8 mouse cellular contexts compared by ENCODE assay signal in the genomic region with DNA sequence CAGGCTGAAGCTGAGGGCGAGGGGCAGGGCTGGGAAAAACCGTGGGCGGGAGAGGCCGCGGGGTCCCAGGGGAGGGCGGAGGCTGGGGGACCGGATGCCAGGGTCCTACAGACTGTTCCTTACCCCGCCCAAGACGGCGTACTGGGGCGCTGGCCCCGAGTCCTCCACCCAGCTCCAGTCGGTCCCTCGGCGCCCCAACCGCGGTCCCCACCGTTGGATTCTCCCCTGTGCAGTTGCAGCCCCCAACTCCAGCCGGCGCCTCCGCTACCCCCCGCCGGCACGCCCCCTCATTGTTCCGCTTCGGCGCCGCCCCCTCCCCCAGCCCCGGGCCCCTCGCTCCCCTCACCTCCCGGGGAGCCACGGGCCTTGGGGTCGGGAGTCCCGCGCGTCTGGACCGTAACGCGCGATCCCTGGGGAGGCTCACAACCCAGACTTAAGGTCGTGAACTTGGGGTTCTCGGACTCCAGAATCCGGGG. TPM values are rescaled to one million over a fixed set of nuclear protein-coding genes. Genes with fewer than 3 reads are reported as not detected.
A peak's percentile ranks its signal among the peaks of the same experiment; 100 is the strongest.
DNase-seq lines count a peak whose midpoint lies in the region; ATAC-seq and TF ChIP-seq lines count a peak whose summit lies in the region.

No protein-coding gene starts in this region.

- peaks cover 5% of the 10 kb centered on the region; the same call in 1 of the 2 replicates for H3K36me3 ChIP-seq in forebrain, embryonic 16.5 days (ENCODE audit: control insufficient read depth, insufficient read depth)
- H3K36me3 ChIP-seq in hindbrain, embryonic 13.5 days: peaks cover 30% of the 10 kb centered on the region
- H3K36me3 ChIP-seq in liver, adult 2 months (ENCODE audit: control insufficient read depth, insufficient read depth, low read length): no peaks in the 10 kb centered on the region

- H3K9me3 ChIP-seq in forebrain, embryonic 16.5 days (ENCODE audit: control insufficient read depth, low read length): no peaks in the 10 kb centered on the region
- H3K9me3 ChIP-seq in hindbrain, embryonic 13.5 days: no peaks in the 10 kb centered on the region

- H3K4me2 ChIP-seq in forebrain, embryonic 16.5 days (ENCODE audit: low read length): peak overlapping the region; percentile 88
- H3K4me2 ChIP-seq in hindbrain, embryonic 13.5 days: peak overlapping the region; percentile 94

- peak overlapping the region; percentile 85 for H3K9ac ChIP-seq in forebrain, embryonic 16.5 days (replicated peaks; ENCODE audit: low read depth, low read length)
- peak overlapping the region; percentile 89 for H3K9ac ChIP-seq in hindbrain, embryonic 13.5 days
- H3K9ac ChIP-seq in liver, adult 2 months (ENCODE audit: low read depth, low read length): peak overlapping the region; percentile 81

- 1% methylated on average over 40 of the region's 43 CpGs for WGBS in forebrain, embryonic 16.5 days
- WGBS in hindbrain, embryonic 13.5 days: 0% methylated on average over 43 of the region's 43 CpGs
- WGBS in liver, adult 2 months: 6% methylated on average over 41 of the region's 43 CpGs

- no peak for TF ChIP-seq POLR2A in liver, adult 2 months (IDR thresholded peaks at IDR 0.05; ENCODE audit: extremely low read depth, insufficient read depth, low read length)

- H3K27me3 ChIP-seq in forebrain, embryonic 16.5 days (replicated peaks; ENCODE audit: control insufficient read depth, insufficient read depth, low read length): no peaks in the 10 kb centered on the region
- H3K27me3 ChIP-seq in hindbrain, embryonic 13.5 days: no peaks in the 10 kb centered on the region
- H3K27me3 ChIP-seq in liver, adult 2 months (ENCODE audit: control insufficient read depth, insufficient read depth, low read length): no peaks in the 10 kb centered on the region

- no peaks in the 10 kb centered on the region for H3K79me2 ChIP-seq in liver, adult 2 months (ENCODE audit: control insufficient read depth, insufficient read depth, low read length)

- no peak for DNase-seq in left cerebral cortex, adult 2 months (ENCODE audit: extremely low spot score in 1 of 2, low spot score in 2 of 2)
- DNase-seq in left cerebral cortex, adult 9 months (ENCODE audit: low spot score in 2 of 2): no peak
- DNase-seq in liver, adult 2 months (ENCODE audit: extremely low read depth, low read depth, low spot score): no peak
- DNase-seq in naive thymus-derived CD4-positive, alpha-beta T cell, adult 2 months (ENCODE audit: low read depth): peak; percentile 58
- DNase-seq in thymus, postnatal 0 days (ENCODE audit: low spot score): peak; percentile 63
- no peak for DNase-seq in cerebellum, adult 9-11 months

- peak overlapping the region; percentile 62 for H3K4me3 ChIP-seq in left cerebral cortex, adult 2 months
- H3K4me3 ChIP-seq in forebrain, embryonic 16.5 days (replicated peaks; ENCODE audit: low read length): peak overlapping the region; percentile 75
- peak overlapping the region; percentile 77 for H3K4me3 ChIP-seq in hindbrain, embryonic 13.5 days
- H3K4me3 ChIP-seq in liver, adult 2 months (ENCODE audit: insufficient read depth, low read depth, low read length): peak overlapping the region; percentile 84

- peak; percentile 2; the same call in 1 of the 2 replicates for ATAC-seq in forebrain, embryonic 16.5 days
- ATAC-seq in hindbrain, embryonic 13.5 days (ENCODE audit: low FRiP score): peak; percentile 3; the same call in 1 of the 2 replicates

- peak overlapping the region; percentile 82 for H3K27ac ChIP-seq in left cerebral cortex, adult 2 months
- peak overlapping the region; percentile 83 for H3K27ac ChIP-seq in forebrain, embryonic 16.5 days (ENCODE audit: low read length)
- peak overlapping the region; percentile 91 for H3K27ac ChIP-seq in hindbrain, embryonic 13.5 days
- peak overlapping the region; percentile 40; the same call in 1 of the 2 replicates for H3K27ac ChIP-seq in liver, adult 2 months (replicated peaks; ENCODE audit: insufficient read depth, low read depth, low read length)

- no peak for TF ChIP-seq CTCF in left cerebral cortex, adult 2 months (IDR thresholded peaks at IDR 0.05)
- no peak for TF ChIP-seq CTCF in liver, adult 2 months (IDR thresholded peaks at IDR 0.05; ENCODE audit: low read depth, low read length)

- intact Hi-C loops in left cerebral cortex, adult 2 months (cut with DNase I): no loop called here

- peaks cover 34% of the 10 kb centered on the region for H3K4me1 ChIP-seq in forebrain, embryonic 16.5 days (replicated peaks; ENCODE audit: control insufficient read depth, insufficient read depth, low read length)
- H3K4me1 ChIP-seq in hindbrain, embryonic 13.5 days (replicated peaks): peaks cover 56% of the 10 kb centered on the region
- peaks cover 3% of the 10 kb centered on the region; the same call in 1 of the 2 replicates for H3K4me1 ChIP-seq in liver, adult 2 months (ENCODE audit: control insufficient read depth, insufficient read depth, low read length)

RNA-seq across cellular contexts. Expression of a gene that starts 0.8 kb away (rescaled TPM):
- 1 to 10 TPM; 7.1 to 7.7 TPM for total RNA-seq in left cerebral cortex, adult 2 months (2021)
- polyA plus RNA-seq in forebrain, embryonic 16.5 days (2015; fragmentation: Nextera tagmentation; extraction: Ambion mirVana): 40.7 and 50.8 TPM in 2 replicates
- polyA plus RNA-seq in hindbrain, embryonic 13.5 days (2015; fragmentation: Nextera tagmentation; extraction: Ambion mirVana): 32.0 and 34.6 TPM in 2 replicates
- 0.65 and 1.3 TPM in 2 replicates for total RNA-seq in liver, adult 2 months (2014; rRNA removed)
- 3.3 and 3.5 TPM in 2 replicates for polyA plus RNA-seq in liver, adult 2 months (2012; rRNA removed)
- polyA plus RNA-seq in thymus, postnatal 0 days (2015; fragmentation: Nextera tagmentation; extraction: Ambion mirVana): 35.4 and 49.6 TPM in 2 replicates

RNA-seq across cellular contexts. Expression of a gene that starts 8.5 kb away (rescaled TPM):
- 1 to 10 TPM; 2.3 to 2.8 TPM for total RNA-seq in left cerebral cortex, adult 2 months (2021)
- 6.5 and 6.7 TPM in 2 replicates for polyA plus RNA-seq in forebrain, embryonic 16.5 days (2015; fragmentation: Nextera tagmentation; extraction: Ambion mirVana)
- 4.6 and 4.9 TPM in 2 replicates for polyA plus RNA-seq in hindbrain, embryonic 13.5 days (2015; fragmentation: Nextera tagmentation; extraction: Ambion mirVana)
- 16.4 and 25.4 TPM in 2 replicates for total RNA-seq in liver, adult 2 months (2014; rRNA removed)
- 41.1 and 54.3 TPM in 2 replicates for polyA plus RNA-seq in liver, adult 2 months (2012; rRNA removed)
- polyA plus RNA-seq in thymus, postnatal 0 days (2015; fragmentation: Nextera tagmentation; extraction: Ambion mirVana): 70.6 and 72.0 TPM in 2 replicates

RNA-seq across cellular contexts. Expression of a gene that starts 21.0 kb away (rescaled TPM):
- 10 to 100 TPM; 18.1 to 18.8 TPM for total RNA-seq in left cerebral cortex, adult 2 months (2021)
- 39.9 and 40.2 TPM in 2 replicates for polyA plus RNA-seq in forebrain, embryonic 16.5 days (2015; fragmentation: Nextera tagmentation; extraction: Ambion mirVana)
- 43.7 and 44.8 TPM in 2 replicates for polyA plus RNA-seq in hindbrain, embryonic 13.5 days (2015; fragmentation: Nextera tagmentation; extraction: Ambion mirVana)
- total RNA-seq in liver, adult 2 months (2014; rRNA removed): 13.4 and 17.6 TPM in 2 replicates
- polyA plus RNA-seq in liver, adult 2 months (2012; rRNA removed): 49.2 and 50.9 TPM in 2 replicates
- 42.0 and 42.5 TPM in 2 replicates for polyA plus RNA-seq in thymus, postnatal 0 days (2015; fragmentation: Nextera tagmentation; extraction: Ambion mirVana)

RNA-seq across cellular contexts. Expression of a gene that starts 21.1 kb away (rescaled TPM):
- total RNA-seq in left cerebral cortex, adult 2 months (2021): 100 to 1,000 TPM; 440 to 450 TPM
- polyA plus RNA-seq in forebrain, embryonic 16.5 days (2015; fragmentation: Nextera tagmentation; extraction: Ambion mirVana): 464 and 494 TPM in 2 replicates
- 537 and 543 TPM in 2 replicates for polyA plus RNA-seq in hindbrain, embryonic 13.5 days (2015; fragmentation: Nextera tagmentation; extraction: Ambion mirVana)
- total RNA-seq in liver, adult 2 months (2014; rRNA removed): 110 and 136 TPM in 2 replicates
- 471 and 577 TPM in 2 replicates for polyA plus RNA-seq in liver, adult 2 months (2012; rRNA removed)
- polyA plus RNA-seq in thymus, postnatal 0 days (2015; fragmentation: Nextera tagmentation; extraction: Ambion mirVana): 1,689 and 1,723 TPM in 2 replicates

RNA-seq across cellular contexts. Expression of a gene that starts 21.2 kb away (rescaled TPM):
- 10 to 100 TPM; 65.7 to 66.8 TPM for total RNA-seq in left cerebral cortex, adult 2 months (2021)
- 107 and 111 TPM in 2 replicates for polyA plus RNA-seq in forebrain, embryonic 16.5 days (2015; fragmentation: Nextera tagmentation; extraction: Ambion mirVana)
- polyA plus RNA-seq in hindbrain, embryonic 13.5 days (2015; fragmentation: Nextera tagmentation; extraction: Ambion mirVana): 93.0 and 100 TPM in 2 replicates
- 16.1 TPM in 2 replicates for total RNA-seq in liver, adult 2 months (2014; rRNA removed)
- 52.8 and 59.1 TPM in 2 replicates for polyA plus RNA-seq in liver, adult 2 months (2012; rRNA removed)
- polyA plus RNA-seq in thymus, postnatal 0 days (2015; fragmentation: Nextera tagmentation; extraction: Ambion mirVana): 59.3 and 64.0 TPM in 2 replicates

Comparison
In these comparisons a context has a peak if more than half of its experiments do, and no peak if none do; other contexts are left out.
1. DNase-seq: peak in naive thymus-derived CD4-positive, alpha-beta T cell, adult 2 months (single experiment) and thymus, postnatal 0 days (single experiment); none in left cerebral cortex, adult 2 months (0 of 2), left cerebral cortex, adult 9 months (0 of 2), liver, adult 2 months (single experiment) and cerebellum, adult 9-11 months (single experiment).
2. H3K27ac ChIP-seq: peak in every context shown above with its lines; median percentile 91 in hindbrain, embryonic 13.5 days; 83 in forebrain, embryonic 16.5 days; 82 in left cerebral cortex, adult 2 months; 40 in liver, adult 2 months.
3. Peak in every context shown above with its lines, with median percentiles within 50 percentile points of each other: H3K4me3 ChIP-seq and H3K9ac ChIP-seq.